Mouse (Mus musculus) urinary bladder, postnatal 14 days (tissue): ENCODE results near the gene Prlr.

Source experiments
- DNase-seq: peaks from one replicate; pipeline ENCODE4 v3.0.0; 2021; ENCODE audit warnings: low spot score

Gene Prlr

DNA sequence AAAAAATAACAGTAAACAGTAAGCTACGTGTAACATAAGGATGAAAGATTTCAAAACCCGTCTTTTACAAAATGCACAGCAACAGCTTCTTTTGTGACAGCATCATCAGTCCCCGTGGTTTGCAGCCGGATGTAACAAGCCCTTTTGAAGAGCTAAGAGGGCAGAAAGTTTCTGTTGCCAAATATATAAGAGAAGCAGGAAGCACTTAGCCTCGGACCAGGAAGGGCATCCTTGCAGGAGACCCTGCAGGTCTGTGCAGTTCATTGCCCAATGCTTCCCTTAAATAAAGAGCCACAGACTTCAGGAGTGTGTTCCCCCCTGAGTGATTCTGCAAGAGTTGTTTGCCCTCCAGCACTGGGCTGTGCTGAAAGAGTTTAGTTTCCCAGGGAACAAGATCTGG is 58.9 kb downstream of the Prlr start:
- DNase-seq, result no peak

DNA sequence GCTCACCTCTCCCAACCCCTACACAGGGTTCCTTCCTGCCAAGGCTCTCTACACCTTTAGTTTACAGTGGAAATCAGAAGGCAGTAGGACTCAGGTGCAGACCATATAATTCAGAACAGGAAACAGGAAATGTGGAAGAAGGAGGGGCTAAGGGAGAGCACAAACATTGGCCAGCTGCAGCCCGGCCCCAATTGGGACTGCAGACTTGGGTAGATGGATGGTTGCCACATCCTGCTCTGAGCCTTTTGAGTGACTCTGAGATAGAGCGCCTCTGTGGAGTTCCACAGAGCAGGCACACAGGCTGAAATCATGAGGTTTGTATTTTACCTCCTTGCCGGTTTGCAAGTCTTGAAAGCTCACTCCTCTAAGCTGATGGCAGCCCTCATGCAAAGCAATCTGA is 59.8 kb downstream of the Prlr start:
- DNase-seq, result no peak

DNA sequence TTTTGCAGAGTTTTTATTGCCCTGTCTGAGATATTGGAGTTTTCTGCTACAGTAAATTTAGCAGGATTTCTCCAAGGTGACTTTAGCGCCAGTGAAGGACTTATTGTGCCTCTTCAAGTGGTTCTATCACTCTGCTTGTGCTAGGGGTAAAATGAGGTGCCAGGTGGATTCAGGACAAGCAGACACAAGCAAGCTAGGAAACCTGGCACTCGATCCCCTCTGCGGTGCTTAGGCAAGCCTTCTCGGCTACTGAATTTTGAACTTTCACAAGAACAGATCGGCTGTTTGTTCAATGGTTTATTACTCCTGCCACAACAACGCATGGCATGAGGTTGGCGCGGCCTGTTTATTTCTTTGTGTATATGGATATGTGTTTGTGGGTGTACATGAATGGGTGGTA is 61.4 kb downstream of the Prlr start:
- DNase-seq, result no peak

DNA sequence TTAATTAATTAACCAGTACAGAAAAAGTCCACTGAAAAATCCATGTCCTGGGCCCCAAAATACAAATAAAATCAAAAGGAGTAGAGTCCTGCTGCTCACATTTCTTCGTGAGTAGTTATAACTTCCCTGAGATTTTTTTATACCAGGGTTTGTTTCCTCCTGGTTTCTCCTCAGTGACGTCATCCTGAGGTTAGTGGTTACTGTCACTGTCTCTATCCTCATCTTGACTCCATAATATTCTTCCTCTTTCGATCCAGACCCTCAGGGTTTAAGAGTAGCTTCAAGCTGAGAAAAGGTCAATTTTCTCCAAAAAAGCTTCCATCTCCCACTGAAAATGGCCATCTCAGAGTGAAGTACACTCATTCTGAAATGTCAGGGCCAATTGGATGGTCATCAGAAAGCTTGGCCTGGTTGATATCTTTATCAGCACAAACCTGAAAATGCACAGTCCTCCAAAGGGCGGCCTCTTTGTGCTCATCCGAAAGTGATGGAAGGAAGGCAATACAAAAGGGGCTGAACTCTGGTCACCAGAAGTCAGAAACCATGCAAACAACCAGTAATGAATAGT is 63.3 kb downstream of the Prlr start:
- DNase-seq, result no peak

DNA sequence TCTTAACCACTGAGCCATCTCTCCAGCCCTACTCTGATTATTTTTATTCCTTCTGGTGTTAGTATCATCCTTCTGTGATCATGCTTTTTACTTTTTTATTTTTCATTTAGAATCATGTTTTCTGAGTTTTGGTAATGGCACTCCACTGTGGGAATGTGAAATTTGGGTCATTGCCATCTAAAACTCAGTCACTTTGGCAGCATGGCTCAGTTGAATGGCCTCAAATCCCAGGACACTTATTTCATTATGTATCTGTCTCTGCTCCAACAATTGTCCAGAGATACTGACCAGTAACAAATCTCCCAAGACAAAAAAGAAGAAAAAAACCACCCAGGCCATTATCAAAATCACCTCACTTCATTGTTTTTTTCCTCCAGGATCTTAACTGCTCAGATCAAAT is 65.2 kb downstream of the Prlr start:
- no peak for DNase-seq

DNA sequence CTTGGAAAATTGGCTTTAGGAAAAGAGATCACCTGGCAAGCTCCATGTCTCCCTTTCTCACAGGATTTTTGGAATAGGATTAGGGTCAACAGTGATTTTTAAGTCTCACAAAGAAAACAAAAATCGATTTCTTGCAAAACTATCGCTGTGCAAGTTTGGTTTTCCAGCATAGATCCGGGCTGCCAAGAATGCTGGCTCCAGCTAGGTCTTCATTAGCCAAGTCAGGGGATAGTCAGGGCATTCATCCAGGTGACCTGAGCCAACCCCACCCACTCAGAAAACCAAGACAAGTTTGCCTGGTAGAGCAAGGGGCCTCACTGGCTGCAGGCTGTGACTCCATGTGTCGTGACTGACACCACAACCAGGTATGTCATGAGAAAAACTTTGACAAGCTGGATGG is 72.2 kb downstream of the Prlr start:
- peak; percentile 8 for DNase-seq

DNA sequence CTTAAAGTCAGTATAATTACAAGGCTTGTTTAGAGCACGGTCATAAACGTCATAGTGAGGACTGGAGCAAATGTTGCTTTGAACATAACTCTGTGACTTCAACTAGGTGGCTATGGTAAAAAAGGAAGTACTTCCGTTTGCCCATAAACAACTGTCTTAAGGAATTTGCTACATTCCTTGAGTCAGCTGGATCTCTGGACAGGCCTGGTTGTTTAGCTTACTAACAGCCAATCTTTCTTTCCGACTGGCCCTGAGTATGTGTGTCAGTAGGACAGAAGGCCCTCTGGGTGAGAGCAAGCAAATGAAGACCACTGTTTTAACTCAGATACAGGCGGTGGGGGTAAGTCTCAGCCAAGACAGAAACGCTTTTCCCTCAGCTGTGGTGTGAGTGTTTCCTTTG is 73.7 kb downstream of the Prlr start:
- no peak for DNase-seq

DNA sequence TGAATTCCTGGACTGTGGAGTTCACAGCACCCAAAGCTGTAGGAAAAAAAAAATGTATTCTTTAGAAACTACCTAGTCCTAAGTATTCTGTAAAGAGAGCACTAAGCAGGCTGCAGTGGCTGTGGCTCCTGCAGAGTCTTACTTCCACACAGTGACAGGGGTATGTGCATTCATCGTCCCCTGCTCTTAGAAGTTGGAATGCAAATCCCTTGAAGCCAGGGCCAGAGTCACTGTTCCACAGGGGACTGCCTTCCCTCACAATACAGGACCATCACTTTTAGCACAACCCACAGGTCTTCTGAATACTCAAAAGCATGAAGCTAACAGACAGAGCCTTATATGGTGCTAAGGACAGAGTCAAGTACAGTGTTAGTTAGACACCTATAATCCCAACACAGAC is 75.5 kb downstream of the Prlr start:
- no peak for DNase-seq

DNA sequence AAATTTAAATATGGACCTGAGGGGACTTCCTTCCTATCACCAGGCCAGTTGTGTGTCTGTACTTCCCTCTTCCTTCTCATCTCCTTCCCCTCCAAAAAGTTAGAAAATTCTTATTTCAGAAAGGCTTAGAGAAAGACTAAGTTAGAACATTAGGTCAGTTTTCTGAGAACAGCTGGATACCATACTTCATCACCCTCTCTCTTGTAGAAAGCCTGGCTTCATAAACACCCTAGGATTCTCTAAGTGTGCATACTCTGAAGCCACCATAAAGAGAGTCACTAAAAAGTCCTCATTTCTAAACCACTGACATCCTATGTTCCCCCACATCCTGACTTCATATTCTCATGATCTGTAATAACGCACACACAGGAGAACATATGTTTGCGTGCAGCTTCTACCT is 85.2 kb downstream of the Prlr start:
- DNase-seq, result no peak

DNA sequence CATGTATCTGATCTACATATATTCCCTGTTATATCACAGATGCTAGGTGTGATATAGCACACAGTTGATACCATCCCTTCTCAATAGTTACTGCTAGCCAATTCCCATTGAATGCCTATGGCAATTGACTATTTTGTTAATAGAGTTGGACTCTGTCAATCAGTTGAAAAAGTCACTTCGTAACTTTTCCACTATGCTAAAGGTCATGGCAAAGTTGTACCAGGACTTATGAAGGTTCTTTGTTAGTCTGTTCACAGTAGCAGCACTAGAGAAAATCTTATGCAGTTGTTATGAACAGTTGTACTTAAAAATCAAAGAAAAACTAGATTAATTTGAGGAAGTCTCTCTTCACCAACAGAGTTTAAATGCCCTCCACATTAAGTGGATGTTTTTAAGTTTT is 85.6 kb downstream of the Prlr start:
- DNase-seq, result no peak

DNA sequence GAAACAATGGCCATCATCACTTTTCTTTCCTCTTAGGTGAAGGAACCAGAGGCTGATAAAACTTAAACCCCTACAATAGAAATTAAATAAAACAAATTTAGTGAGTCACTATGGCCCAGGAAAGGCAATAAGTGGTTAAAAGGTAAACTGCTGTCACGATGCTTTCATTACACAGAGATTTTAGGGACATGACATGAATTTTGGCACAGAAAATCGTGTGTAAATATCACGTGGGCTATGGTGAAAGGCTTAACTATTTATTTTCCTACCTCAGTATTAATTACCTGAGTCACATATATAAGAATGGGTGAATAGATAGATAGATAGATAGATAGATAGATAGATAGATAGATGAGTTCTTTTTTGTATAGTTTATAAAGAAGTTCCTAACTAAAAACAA is 86.4 kb downstream of the Prlr start:
- no peak for DNase-seq

DNA sequence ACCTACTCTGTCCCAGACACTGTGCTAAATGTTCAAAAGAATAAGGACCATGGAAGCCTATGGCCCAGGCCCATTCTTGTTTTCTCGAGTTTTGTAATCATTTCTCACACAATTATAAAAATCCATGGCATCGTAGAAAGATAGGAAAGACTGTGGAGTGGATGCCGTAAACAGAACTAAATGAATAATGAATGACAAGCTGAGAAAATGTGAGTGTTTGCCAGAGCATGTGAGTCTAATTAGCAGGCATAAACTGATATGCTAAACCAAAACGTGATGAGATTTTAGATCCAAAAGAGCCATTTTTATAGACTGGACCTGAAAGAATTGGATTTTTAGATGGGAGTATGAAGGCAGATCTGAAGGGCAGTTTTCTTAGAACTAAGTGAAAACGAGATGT is 87.8 kb downstream of the Prlr start:
- no peak for DNase-seq

DNA sequence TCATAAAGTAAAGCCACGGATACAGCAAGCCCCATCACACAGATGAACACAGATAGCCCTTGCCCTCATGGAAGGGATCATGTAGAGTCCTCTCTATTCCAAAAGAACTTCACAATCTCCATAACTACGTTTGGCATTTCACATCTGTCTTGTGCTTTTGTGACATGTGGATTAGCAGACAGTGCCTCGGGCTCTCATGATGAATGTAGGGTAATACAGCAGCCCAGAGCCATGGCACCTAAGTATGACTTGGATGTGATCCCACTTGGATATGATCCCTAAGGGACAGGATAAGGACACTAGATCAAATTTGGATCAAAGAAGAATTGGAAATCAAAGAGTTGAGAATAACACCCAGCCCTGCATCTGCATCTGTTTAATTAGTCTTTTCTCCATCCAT is 90.2 kb downstream of the Prlr start:
- no peak for DNase-seq

DNA sequence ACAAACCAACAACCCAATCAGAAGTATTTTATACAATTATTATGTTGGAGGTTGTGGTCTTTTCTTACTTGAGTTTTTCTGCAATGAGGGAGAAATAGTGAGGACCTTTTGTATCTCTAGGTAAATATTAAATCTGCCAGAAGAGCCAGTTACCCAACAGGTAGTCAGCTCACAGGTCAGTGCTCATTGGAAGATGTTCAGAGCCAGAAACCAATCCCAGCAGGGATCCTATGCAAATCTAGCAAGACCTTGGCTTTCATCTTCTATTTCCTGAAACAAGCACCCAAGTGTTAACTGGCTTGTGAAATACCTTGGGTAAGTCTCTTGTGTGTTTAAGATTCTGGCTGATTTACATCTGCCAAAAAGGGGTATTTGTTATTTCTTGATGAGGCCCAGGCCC is 99.3 kb downstream of the Prlr start:
- no peak for DNase-seq

DNA sequence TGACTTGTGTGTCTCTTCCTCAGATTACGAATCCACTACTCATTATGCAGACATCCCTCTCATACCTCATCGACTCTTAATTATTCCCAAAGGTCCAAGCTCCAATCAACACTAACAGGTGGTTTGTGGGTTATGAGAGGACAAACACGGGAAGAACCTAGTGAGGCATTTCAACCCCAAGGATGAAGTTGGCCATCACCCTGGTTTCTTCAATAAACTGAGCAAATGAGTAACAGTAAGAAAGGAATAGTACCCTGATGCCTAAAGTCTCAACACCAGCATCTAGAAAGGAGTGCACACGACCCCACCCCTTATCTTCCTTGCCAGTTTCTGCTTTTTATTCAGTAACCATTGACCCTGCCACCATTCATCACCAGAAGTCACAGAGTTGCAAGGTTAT is 100.4 kb downstream of the Prlr start:
- DNase-seq, result no peak

DNA sequence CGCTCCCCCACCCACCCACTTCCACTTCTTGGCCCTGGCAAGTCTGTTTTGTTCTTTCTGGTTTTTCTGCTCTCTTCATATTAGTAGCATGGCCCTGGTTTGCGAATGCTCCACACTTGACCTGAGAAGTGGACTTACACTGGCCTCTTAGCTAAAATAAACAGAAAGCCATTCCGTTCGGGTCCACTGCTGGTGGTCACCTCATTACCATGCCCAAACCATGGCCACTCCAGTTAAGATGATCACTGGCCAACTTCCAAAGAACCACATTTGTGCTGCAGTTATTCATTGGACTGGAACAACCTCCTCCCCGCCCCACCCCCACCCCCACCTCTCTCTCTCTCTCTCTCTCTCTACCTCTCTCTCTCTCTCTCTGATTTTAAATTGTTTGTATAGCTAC is 104.5 kb downstream of the Prlr start:
- DNase-seq, result no peak

DNA sequence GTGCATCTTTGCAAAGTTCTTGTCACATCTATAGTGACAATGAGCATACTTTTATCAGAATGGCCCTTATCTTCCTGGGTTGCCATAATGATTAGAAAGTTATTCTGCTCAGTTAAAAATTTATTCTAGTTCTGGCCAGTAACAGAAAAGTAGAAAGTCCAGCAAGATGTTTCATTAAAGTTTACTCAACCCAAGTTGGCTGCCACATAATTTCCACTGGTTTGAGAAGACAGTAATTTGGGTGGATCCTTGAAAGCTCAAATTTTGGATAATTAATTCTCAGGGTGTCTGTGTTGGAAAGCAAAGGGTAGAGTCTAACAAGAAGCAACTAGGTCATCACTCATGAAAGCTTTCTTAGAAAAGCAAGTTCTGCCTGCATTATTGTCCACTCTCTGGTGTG is 106.6 kb downstream of the Prlr start:
- no peak for DNase-seq

DNA sequence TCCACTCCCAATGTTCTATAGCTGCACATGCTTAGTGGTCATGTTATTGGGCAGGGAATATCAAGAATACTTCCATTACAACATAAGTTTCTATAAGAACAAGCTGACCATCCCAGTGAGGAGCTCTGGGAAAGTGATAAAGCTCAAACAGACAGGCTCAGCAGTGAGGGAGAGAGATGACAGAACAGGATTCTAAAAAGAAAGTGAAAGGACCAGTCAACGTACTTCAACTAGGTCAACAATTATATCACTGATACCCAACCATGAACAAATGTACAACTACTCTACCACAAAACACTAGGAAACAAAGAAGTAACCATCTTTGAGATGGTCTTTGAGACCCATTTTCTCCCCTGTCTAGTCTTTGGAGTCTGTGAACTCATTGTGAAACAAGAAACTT is 119.5 kb downstream of the Prlr start:
- no peak for DNase-seq

DNA sequence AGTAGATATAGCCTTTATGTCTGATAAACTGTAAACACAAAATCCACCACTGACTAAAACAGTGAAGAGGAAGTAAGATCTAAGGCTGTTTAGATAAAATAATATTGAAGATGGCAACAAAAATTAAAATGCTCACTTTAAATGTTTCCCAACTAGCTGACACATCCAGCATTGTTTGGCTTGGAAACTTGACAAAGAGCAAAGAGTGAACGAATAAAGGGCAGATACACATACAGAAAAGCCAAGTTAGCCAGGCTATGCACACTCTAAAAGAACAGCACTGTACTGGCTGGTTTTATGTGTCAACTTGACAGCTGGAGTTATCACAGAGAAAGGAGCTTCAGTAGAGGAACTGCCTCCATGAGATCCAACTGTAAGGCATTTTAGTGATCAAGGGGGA is 121.0 kb downstream of the Prlr start:
- DNase-seq, result no peak

DNA sequence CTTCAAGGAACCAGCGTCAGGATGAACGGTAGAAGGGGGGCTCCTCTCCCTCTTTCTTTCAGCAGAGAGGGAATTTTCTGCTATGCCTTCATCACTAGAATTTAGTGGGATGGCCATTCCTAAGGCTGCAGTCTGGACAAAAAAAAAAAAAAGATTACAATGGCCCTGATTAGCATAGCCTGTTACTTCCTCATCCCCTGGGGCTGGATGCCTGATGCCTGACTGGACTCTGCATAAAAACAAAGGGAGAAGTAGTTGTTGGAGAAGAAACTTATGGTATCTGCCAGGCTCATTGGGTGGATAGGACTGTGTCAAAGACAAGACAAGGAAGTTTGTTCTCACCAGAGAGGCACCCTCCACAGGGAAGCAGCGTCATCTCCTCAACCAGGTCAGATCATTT is 122.4 kb downstream of the Prlr start:
- DNase-seq, result no peak

DNA sequence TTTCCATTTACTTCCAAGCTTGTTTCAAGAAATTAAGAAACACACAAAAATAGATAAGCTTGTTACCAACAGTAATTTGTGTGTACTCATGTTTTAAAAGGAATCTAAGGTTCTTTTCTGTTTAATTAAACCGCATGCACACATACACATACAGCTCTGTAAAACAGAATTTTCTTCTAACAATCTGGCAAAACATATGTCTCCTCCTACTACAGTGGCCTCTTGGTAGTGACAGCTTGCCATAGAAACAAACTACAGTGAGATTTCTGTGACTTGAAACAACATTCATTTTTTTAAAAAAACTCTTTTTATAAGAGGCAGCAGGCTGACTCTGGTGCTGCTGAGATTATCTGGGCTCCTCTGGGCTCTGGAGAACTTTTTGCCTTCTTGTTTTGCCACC is 129.4 kb downstream of the Prlr start:
- DNase-seq, result no peak

DNA sequence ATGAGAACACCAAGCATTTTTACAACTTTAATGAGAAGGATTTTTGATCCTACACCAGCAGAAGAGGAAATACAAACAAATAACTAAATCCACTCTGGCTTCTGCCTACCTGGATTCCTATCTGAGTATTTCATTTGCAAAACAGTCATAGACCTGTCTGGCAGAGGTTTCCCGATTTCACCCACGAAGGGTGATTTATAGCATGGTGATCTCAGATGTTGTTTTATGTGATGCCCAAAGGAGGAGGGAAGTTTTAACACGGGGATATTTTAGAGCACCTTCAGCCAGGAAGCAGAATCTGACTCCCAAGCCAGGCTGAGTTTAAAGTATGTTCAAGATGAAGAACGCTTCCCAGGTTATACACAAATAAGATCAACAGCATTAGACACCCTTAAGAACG is 134.8 kb downstream of the Prlr start:
- DNase-seq, result no peak

DNA sequence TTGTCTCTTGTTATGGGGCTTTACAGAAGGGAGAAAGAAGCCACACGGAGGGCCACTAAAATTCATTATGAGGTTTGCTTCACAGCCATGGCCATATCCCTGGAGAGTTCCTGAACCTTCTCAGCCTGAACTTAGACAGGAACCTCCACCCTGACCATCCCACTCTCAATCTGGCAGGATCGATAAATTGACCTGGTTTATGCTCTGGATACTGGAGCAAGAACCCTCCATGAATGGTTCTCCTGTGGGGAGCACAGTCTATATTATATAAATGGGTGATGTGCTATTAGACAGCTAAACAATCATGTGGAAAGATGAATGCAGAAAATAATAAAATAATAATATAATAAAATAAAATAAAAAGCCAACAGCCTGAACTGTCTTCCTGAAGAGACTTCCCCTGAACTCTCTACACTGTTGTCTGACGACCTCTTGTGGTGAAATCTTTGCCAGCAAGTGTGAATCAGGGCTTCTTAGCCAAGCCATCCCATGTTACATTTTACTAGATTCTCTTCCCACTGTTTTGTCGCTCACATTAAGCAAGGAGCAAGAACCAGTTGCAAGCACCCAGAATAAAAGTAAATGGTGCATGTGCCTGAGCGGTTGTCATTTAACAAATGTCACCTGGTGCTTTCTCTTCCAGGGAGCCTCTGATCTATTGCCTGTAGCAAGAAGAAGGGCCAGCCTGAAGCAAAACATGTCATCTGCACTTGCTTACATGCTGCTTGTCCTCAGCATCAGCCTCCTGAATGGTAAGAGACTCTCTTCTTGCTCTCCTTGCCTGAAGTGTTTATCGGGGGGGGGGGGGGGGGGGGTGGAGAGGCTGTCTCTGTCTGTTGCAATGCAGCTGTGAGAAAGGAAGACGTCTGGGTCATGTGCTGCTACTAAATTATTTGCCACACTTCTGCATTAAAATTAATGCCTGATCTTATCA is 136.8 kb downstream of the Prlr start:
- DNase-seq, result peak; percentile 72

DNA sequence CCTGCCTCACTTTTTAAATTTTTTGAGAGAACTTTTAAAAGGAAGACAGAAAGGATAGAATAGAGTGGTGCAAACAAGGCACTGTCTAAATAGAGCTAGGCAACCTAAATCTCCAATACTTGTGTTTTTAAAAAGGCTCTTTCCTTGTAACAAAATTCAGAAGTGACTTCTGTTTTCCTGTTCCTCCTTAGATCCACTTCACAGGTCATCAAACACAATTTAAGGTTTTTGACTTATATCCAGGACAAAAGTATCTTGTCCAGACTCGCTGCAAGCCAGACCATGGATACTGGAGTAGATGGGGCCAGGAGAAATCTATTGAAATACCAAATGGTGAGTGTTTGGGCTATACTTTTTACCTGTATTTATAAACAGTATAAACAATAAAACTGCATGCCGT is 148.0 kb downstream of the Prlr start, which contains the start of gene Gm21973:
Gene Gm21973 (plus strand): TSS at position 301 of the 400 bp plus-strand sequence.
- DNase-seq, result no peak
